Mouse (Mus musculus) hindbrain, embryonic 12.5 days (tissue): ENCODE measurements at regions not wholly inside any gene's neighbourhood (a gene's known extent, or its start where the extent isn't known, plus 50 kb on each side); places are given as distances from the start of the nearest gene placed in this dataset.
A peak's percentile ranks its signal among the peaks of the same experiment; 100 is the strongest.
"Not testable (repeated sequence)": the region's sequence is repeated elsewhere in the genome, so short reads cannot be mapped to it uniquely, and the experiment has no call there.

ENCODE experiments used
- ATAC-seq: fragments of 200-750 bp; cut with Nextera tagmentation; 2 replicates; pipeline ENCODE4 v1.8.0; 2017; ENCODE audit warnings: moderate TSS enrichment; ENCODE audit not compliant: low FRiP score
- H3K27ac ChIP-seq: fragments of 300-500 bp; sonication (generic); 2 replicates; pipeline ENCODE4 v1.5.1; 2016; ENCODE audit warnings: mild to moderate bottlenecking
- H3K27me3 ChIP-seq: fragments of 300-500 bp; sonication (generic); 2 replicates; pipeline ENCODE4 v1.6.1; 2016; ENCODE audit warnings: mild to moderate bottlenecking
- H3K36me3 ChIP-seq: fragments of 300-500 bp; sonication (generic); 2 replicates; pipeline ENCODE4 v1.6.1; 2016; ENCODE audit warnings: mild to moderate bottlenecking
- H3K4me1 ChIP-seq: fragments of 300-500 bp; sonication (generic); 2 replicates; pipeline ENCODE4 v1.6.1; 2016
- H3K4me2 ChIP-seq: fragments of 300-500 bp; sonication (generic); replicated peaks from 2 replicates; pipeline ENCODE4 v1.6.1; 2016; ENCODE audit warnings: mild to moderate bottlenecking
- H3K4me3 ChIP-seq: fragments of 300-500 bp; sonication (generic); 2 replicates; pipeline ENCODE4 v1.5.1; 2016; ENCODE audit warnings: mild to moderate bottlenecking
- H3K9ac ChIP-seq: fragments of 300-500 bp; sonication (generic); 2 replicates; pipeline ENCODE4 v1.6.1; 2016; ENCODE audit warnings: mild to moderate bottlenecking, moderate library complexity
- H3K9me3 ChIP-seq: fragments of 300-500 bp; sonication (generic); replicated peaks from 2 replicates; pipeline ENCODE4 v1.6.1; 2016; ENCODE audit warnings: mild to moderate bottlenecking
- WGBS: fragments of 180-500 bp; shearing (Covaris S2); methylation state at CpG from one replicate; pipeline ENCODE4 v1.1.7; 2016; 5-methylcytosine and 5-hydroxymethylcytosine counted together

- H3K4me3 ChIP-seq: no peak overlapping the region
- WGBS: 72% methylated on average over 6 of the region's 6 CpGs
- H3K4me2 ChIP-seq: no peak overlapping the region
- no peaks in the 10 kb centered on the region for H3K27me3 ChIP-seq
- H3K9ac ChIP-seq: no peak overlapping the region
- no peaks in the 10 kb centered on the region for H3K9me3 ChIP-seq
- no peak for ATAC-seq
- H3K4me1 ChIP-seq: peaks cover 5% of the 10 kb centered on the region; the same call in 1 of the 2 replicates
- H3K36me3 ChIP-seq: no peaks in the 10 kb centered on the region
- no peak overlapping the region for H3K27ac ChIP-seq
These were observed 124.0 kb upstream of the Rgma start for GRCm38 (mm10) chr7:73251187-73251740.

DNA sequence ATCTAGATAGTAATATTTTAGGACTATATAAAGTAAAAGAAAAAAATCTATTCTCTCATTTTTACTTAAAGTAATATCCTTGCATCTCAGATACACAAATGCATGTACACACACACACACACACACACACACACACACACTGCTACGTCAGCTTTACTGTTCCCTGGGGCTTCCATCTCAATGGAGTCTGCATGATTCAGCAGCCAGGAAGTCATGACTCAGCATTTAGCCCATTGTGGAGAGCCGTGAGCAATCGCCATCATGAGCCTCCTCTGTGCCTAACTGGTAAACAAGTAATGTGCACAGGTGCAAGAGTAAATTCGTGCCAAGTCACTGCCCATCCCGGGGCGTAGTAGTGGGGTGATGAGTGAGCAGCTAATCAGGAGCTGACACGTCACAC lies 120.3 kb upstream of the Rgma start:
- not testable (repeated sequence) for H3K36me3 ChIP-seq, H3K27ac ChIP-seq, H3K4me3 ChIP-seq, H3K9me3 ChIP-seq, ATAC-seq, H3K9ac ChIP-seq, H3K4me1 ChIP-seq, H3K4me2 ChIP-seq, H3K27me3 ChIP-seq
- WGBS: 82% methylated on average over 7 of the region's 7 CpGs

DNA sequence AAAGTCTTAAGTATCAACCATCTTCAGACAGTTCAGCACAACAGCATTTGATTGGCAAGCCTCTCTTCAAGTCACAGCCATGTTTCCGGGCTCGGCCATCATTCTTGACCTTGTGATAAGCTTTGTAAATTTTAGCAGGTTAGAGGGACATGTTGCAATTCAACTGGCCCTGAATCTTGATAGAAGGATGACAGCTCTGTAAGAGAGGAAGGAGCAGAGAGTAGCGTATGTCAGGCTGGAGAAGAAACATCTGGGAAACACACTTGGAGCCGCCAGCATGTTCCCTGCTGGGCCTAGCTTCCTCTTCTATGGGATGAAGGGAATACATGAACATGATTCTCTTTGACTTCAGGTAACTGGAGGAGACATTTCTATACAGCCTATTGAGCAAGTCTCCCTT lies 115.2 kb upstream of the Rgma start:
- no peaks in the 10 kb centered on the region for H3K9me3 ChIP-seq
- WGBS: 86% methylated on average over 4 of the region's 4 CpGs
- ATAC-seq: no peak
- H3K27ac ChIP-seq: no peak overlapping the region
- no peaks in the 10 kb centered on the region for H3K36me3 ChIP-seq
- H3K4me3 ChIP-seq: no peak overlapping the region
- peaks cover 10% of the 10 kb centered on the region for H3K4me1 ChIP-seq
- H3K4me2 ChIP-seq: no peak overlapping the region
- no peak overlapping the region for H3K9ac ChIP-seq
- no peaks in the 10 kb centered on the region for H3K27me3 ChIP-seq

DNA sequence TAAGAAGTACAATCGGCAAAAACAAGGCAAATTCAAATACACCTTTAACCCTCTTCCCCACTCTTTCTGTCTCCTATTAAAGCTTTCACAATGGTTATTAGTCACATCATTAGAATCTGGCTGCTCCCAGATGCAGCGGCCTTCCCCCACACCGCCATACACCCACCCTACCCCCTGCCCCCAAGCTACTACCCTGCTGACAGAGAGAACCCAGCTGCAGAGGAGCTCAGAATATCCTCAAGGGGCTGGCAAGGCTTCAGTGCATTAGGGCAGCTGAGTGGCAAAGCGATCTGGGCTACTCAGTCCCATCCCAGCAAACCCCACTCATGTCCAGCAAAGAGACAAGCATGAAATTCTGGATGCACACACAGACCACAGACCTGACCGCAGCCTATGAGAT lies 113.6 kb upstream of the Rgma start:
- Histone ChIP-seq H3K4me1 (peaks cover 10% of the 10 kb centered on the region), H3K36me3 (no peaks in the 10 kb centered on the region), H3K9me3 (no peaks in the 10 kb centered on the region), H3K27ac (no peak overlapping the region), H3K27me3 (no peaks in the 10 kb centered on the region), H3K4me3 (no peak overlapping the region), H3K9ac (no peak overlapping the region), H3K4me2 (no peak overlapping the region)
- ATAC-seq: peak; percentile 84
- WGBS: 50% methylated on average over 5 of the region's 5 CpGs

GRCm38 (mm10) chr7:73262526-73262925 lies 112.8 kb upstream of the Rgma start:
- no peaks in the 10 kb centered on the region for H3K27me3 ChIP-seq
- WGBS: 35% methylated on average over 3 of the region's 3 CpGs
- ATAC-seq: no peak

GRCm38 (mm10) chr7:73269626-73270025 lies 105.7 kb upstream of the Rgma start:
- Histone ChIP-seq H3K9me3 (no peaks in the 10 kb centered on the region), H3K4me2 (no peak overlapping the region), H3K9ac (no peak overlapping the region), H3K36me3 (no peaks in the 10 kb centered on the region), H3K27me3 (no peaks in the 10 kb centered on the region), H3K27ac (no peak overlapping the region), H3K4me3 (no peak overlapping the region), H3K4me1 (no peaks in the 10 kb centered on the region)
- ATAC-seq: no peak
- 89% methylated on average over 3 of the region's 3 CpGs for WGBS

More at GRCm38 (mm10) chr7:73262526-73262925, 112.8 kb upstream of the Rgma start:
- Histone ChIP-seq H3K27ac (no peak overlapping the region), H3K4me3 (no peak overlapping the region), H3K9me3 (no peaks in the 10 kb centered on the region), H3K36me3 (no peaks in the 10 kb centered on the region), H3K4me1 (peaks cover 10% of the 10 kb centered on the region), H3K4me2 (no peak overlapping the region), H3K9ac (no peak overlapping the region)

- H3K27me3 ChIP-seq: no peaks in the 10 kb centered on the region
- no peaks in the 10 kb centered on the region for H3K9me3 ChIP-seq
- H3K4me1 ChIP-seq: no peaks in the 10 kb centered on the region
- no peak for ATAC-seq
- no peak overlapping the region for H3K4me3 ChIP-seq
- H3K36me3 ChIP-seq: no peaks in the 10 kb centered on the region
- H3K9ac ChIP-seq: no peak overlapping the region
- 76% methylated on average over 1 of the region's 1 CpGs for WGBS
- no peak overlapping the region for H3K27ac ChIP-seq
- H3K4me2 ChIP-seq: no peak overlapping the region
These were observed 102.5 kb upstream of the Rgma start for GRCm38 (mm10) chr7:73272787-73273186.

GRCm38 (mm10) chr7:73275814-73276271 lies 99.5 kb upstream of the Rgma start:
- Histone ChIP-seq H3K36me3 (no peaks in the 10 kb centered on the region), H3K4me3 (no peak overlapping the region), H3K4me2 (no peak overlapping the region), H3K9ac (no peak overlapping the region), H3K27me3 (no peaks in the 10 kb centered on the region), H3K27ac (no peak overlapping the region), H3K9me3 (no peaks in the 10 kb centered on the region; the same call in 1 of the 2 replicates), H3K4me1 (no peaks in the 10 kb centered on the region)
- WGBS: 83% methylated on average over 9 of the region's 9 CpGs
- no peak for ATAC-seq

DNA sequence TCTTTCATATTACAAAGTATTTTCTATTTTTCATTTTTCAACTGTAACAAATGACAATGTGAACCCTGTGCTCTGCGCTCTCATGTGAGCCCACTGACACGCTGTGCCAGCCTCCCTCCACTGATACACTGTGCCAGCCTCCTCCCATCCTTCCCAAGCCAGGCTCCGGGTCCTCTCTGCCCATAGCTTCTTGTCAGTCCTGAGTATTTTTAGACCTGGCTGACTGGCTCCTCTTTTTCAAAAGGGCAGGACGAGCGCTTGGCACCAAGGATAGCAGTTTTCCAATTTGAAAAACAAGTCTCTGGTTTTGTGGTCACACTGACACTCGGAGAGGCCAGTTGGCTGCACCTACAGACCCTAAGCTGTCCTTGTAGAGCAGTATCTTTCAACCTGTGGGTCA lies 96.7 kb upstream of the Rgma start:
- Histone ChIP-seq H3K9ac (no peak overlapping the region), H3K27me3 (no peaks in the 10 kb centered on the region), H3K4me1 (no peaks in the 10 kb centered on the region), H3K4me2 (no peak overlapping the region), H3K9me3 (no peaks in the 10 kb centered on the region; the same call in 1 of the 2 replicates), H3K4me3 (no peak overlapping the region), H3K27ac (no peak overlapping the region), H3K36me3 (no peaks in the 10 kb centered on the region)
- WGBS: 90% methylated on average over 6 of the region's 6 CpGs
- ATAC-seq: no peak

GRCm38 (mm10) chr7:73279936-73280445 lies 95.3 kb upstream of the Rgma start:
- no peaks in the 10 kb centered on the region; the same call in 1 of the 2 replicates for H3K9me3 ChIP-seq
- H3K27me3 ChIP-seq: no peaks in the 10 kb centered on the region
- ATAC-seq: no peak
- H3K9ac ChIP-seq: no peak overlapping the region
- no peak overlapping the region for H3K4me3 ChIP-seq
- whole genome bisulfite sequencing: 91% methylated on average over 4 of the region's 4 CpGs
- H3K27ac ChIP-seq: no peak overlapping the region
- no peaks in the 10 kb centered on the region for H3K4me1 ChIP-seq
- no peak overlapping the region for H3K4me2 ChIP-seq
- H3K36me3 ChIP-seq: no peaks in the 10 kb centered on the region

DNA sequence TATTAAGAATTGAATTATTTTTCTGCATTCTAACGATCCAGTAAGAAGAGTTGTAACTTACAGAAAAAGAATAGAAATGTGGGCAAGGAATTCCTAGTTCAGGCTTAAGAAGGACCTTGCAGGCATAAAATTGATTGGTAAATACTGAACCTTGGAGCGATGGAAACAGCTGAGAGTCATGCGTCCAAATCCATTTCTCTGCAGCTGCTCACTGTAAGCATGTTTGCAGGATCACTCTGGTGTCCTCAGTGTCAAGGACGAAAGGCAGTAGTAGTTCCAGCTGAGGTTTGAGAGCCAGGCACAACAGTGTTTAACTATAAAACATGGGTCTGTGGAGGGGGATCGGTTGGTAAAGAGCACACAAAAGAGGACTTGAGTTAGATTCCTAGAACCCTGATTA lies 89.1 kb upstream of the Rgma start:
- Histone ChIP-seq H3K4me2 (no peak overlapping the region), H3K9ac (no peak overlapping the region), H3K27me3 (no peaks in the 10 kb centered on the region), H3K27ac (no peak overlapping the region), H3K36me3 (no peaks in the 10 kb centered on the region), H3K9me3 (no peaks in the 10 kb centered on the region), H3K4me1 (no peaks in the 10 kb centered on the region), H3K4me3 (no peak overlapping the region)
- ATAC-seq: no peak
- WGBS: 91% methylated on average over 5 of the region's 5 CpGs

GRCm38 (mm10) chr7:73293337-73293736 lies 82.0 kb upstream of the Rgma start:
- H3K9ac ChIP-seq: no peak overlapping the region
- H3K27ac ChIP-seq: no peak overlapping the region
- ATAC-seq: no peak
- H3K36me3 ChIP-seq: no peaks in the 10 kb centered on the region
- no peaks in the 10 kb centered on the region for H3K9me3 ChIP-seq
- 64% methylated on average over 4 of the region's 4 CpGs for WGBS
- H3K4me3 ChIP-seq: no peak overlapping the region
- H3K4me1 ChIP-seq: no peaks in the 10 kb centered on the region
- no peaks in the 10 kb centered on the region for H3K27me3 ChIP-seq
- no peak overlapping the region for H3K4me2 ChIP-seq

GRCm38 (mm10) chr7:73294399-73294798 lies 80.9 kb upstream of the Rgma start:
- ATAC-seq: no peak
- Histone ChIP-seq H3K36me3 (no peaks in the 10 kb centered on the region), H3K4me2 (no peak overlapping the region), H3K27ac (no peak overlapping the region), H3K27me3 (no peaks in the 10 kb centered on the region), H3K4me1 (no peaks in the 10 kb centered on the region), H3K4me3 (no peak overlapping the region), H3K9me3 (no peaks in the 10 kb centered on the region), H3K9ac (no peak overlapping the region)
- 91% methylated on average over 6 of the region's 6 CpGs for WGBS
